Mouse (Mus musculus): ENCODE results near the gene Pkn3. TPM values are rescaled to one million over a fixed set of nuclear protein-coding genes. Genes with fewer than 3 reads are reported as not detected.
"Not testable (repeated sequence)": the region's sequence is repeated elsewhere in the genome, so short reads cannot be mapped to it uniquely, and the experiment has no call there.

The Pkn3 gene
- polyA plus RNA-seq, 1 experiment, result 7.8 TPM

DNA sequence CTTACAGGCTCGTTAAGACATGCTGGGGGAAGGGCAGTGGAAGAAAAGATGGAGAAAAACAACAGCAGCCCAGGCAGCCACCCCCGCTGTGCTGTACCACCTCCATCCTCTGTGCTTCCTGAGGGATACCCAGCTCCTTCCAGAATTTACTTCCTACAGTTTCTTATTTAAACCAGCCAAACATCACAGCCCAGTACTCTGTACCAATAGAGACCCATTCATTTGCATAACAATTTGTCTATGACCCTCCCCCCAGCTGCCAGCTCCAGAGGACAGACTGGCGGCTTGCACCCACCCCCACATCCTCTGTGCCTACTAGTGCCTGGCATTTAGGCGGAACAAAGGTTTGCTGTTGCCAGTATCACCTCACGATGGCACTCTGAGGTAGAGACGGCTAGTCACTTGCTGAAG lies 42.2 kb downstream of the Pkn3 start:
- Histone ChIP-seq H3K36me3 (ENCODE audit: control insufficient read depth, insufficient read depth, low read length) (no peaks in the 10 kb centered on the region), H3K4me1 (ENCODE audit: control insufficient read depth, insufficient read depth, insufficient read length, low read length) (peaks cover 5% of the 10 kb centered on the region; the same call in 1 of the 2 replicates), H3K4me3 (ENCODE audit: low read depth, low read length) (no peak overlapping the region), H3K27me3 (ENCODE audit: control insufficient read depth, insufficient read depth, low read length) (no peaks in the 10 kb centered on the region), H3K27ac (ENCODE audit: insufficient read depth, low read depth, low read length) (no peak overlapping the region)
- TF ChIP-seq CTCF (IDR thresholded peaks at IDR 0.05; ENCODE audit: extremely low read depth, insufficient read length, insufficient replicate concordance, low read depth, low read length) (no peak), POLR2A (IDR thresholded peaks at IDR 0.05; ENCODE audit: low read depth, low read length) (no peak)
- WGBS, result 70% methylated on average over 6 of the region's 6 CpGs

GRCm38 (mm10) chr2:30120269-30120668 lies 42.8 kb downstream of the Pkn3 start:
- 41% methylated on average over 4 of the region's 4 CpGs for WGBS
- Histone ChIP-seq H3K27ac (ENCODE audit: insufficient read depth, low read depth, low read length) (no peak overlapping the region), H3K36me3 (ENCODE audit: control insufficient read depth, insufficient read depth, low read length) (no peaks in the 10 kb centered on the region), H3K4me3 (ENCODE audit: low read depth, low read length) (no peak overlapping the region), H3K27me3 (ENCODE audit: control insufficient read depth, insufficient read depth, low read length) (no peaks in the 10 kb centered on the region), H3K4me1 (ENCODE audit: control insufficient read depth, insufficient read depth, insufficient read length, low read length) (peaks cover 5% of the 10 kb centered on the region; the same call in 1 of the 2 replicates)
- TF ChIP-seq POLR2A (IDR thresholded peaks at IDR 0.05; ENCODE audit: low read depth, low read length), result no peak
- TF ChIP-seq CTCF (IDR thresholded peaks at IDR 0.05; ENCODE audit: extremely low read depth, insufficient read length, insufficient replicate concordance, low read depth, low read length), result no peak

- Histone ChIP-seq H3K27ac (ENCODE audit: insufficient read depth, low read depth, low read length) (no peak overlapping the region), H3K4me1 (ENCODE audit: control insufficient read depth, insufficient read depth, insufficient read length, low read length) (peaks cover 5% of the 10 kb centered on the region; the same call in 1 of the 2 replicates), H3K36me3 (ENCODE audit: control insufficient read depth, insufficient read depth, low read length) (no peaks in the 10 kb centered on the region), H3K27me3 (ENCODE audit: control insufficient read depth, insufficient read depth, low read length) (no peaks in the 10 kb centered on the region), H3K4me3 (ENCODE audit: low read depth, low read length) (no peak overlapping the region)
- no peak for TF ChIP-seq CTCF (IDR thresholded peaks at IDR 0.05; ENCODE audit: extremely low read depth, insufficient read length, insufficient replicate concordance, low read depth, low read length)
- TF ChIP-seq POLR2A (IDR thresholded peaks at IDR 0.05; ENCODE audit: low read depth, low read length), result no peak
- 73% methylated on average over 5 of the region's 5 CpGs for WGBS
These were observed 45.3 kb downstream of the Pkn3 start for GRCm38 (mm10) chr2:30122766-30123165.

DNA sequence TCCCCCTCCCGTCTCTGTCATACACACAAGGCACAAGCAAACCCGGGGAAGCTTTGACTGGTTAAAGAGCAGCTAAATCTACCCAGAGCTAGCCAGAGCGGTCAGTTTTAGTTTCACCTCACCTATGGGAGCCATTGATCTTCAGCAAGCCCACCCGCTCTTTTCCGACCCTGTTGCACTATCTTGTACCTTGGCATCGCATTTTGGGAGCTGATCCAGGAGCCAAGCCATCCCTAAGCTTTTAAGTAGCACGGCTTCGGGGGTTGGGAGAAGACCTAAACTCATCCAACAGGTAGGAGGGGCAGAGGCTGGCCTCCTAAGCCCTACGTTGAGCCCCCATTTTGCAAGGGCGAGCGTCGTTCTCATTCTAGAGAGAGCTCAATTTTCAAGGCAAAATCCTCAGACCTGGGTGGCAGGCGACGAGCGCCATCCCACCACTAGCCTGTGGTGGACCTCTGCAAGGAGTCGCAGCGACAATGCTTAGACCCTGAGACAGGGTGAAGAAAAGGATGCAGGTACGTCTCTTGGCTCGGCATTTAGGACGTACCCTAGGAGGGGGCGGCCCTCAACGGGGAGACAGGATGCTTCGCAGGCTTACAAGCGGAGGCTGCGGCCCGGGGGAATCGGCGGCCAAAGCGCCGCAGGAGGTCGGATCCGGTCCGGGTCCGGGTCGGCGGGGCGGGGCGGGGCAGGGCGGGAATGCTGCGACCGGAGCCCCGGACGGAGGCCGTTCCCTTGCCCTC lies 46.4 kb downstream of the Pkn3 start:
- Histone ChIP-seq H3K4me1 (ENCODE audit: control insufficient read depth, insufficient read depth, insufficient read length, low read length) (peaks cover 5% of the 10 kb centered on the region; the same call in 1 of the 2 replicates), H3K4me3 (ENCODE audit: low read depth, low read length) (peak overlapping the region; percentile 76), H3K27me3 (ENCODE audit: control insufficient read depth, insufficient read depth, low read length) (no peaks in the 10 kb centered on the region), H3K36me3 (ENCODE audit: control insufficient read depth, insufficient read depth, low read length) (no peaks in the 10 kb centered on the region), H3K27ac (ENCODE audit: insufficient read depth, low read depth, low read length) (peak overlapping the region; percentile 53)
- no peak for TF ChIP-seq CTCF (IDR thresholded peaks at IDR 0.05; ENCODE audit: extremely low read depth, insufficient read length, insufficient replicate concordance, low read depth, low read length)
- TF ChIP-seq POLR2A (IDR thresholded peaks at IDR 0.05; ENCODE audit: low read depth, low read length), result no peak
- WGBS, result 1% methylated on average over 40 of the region's 44 CpGs

DNA sequence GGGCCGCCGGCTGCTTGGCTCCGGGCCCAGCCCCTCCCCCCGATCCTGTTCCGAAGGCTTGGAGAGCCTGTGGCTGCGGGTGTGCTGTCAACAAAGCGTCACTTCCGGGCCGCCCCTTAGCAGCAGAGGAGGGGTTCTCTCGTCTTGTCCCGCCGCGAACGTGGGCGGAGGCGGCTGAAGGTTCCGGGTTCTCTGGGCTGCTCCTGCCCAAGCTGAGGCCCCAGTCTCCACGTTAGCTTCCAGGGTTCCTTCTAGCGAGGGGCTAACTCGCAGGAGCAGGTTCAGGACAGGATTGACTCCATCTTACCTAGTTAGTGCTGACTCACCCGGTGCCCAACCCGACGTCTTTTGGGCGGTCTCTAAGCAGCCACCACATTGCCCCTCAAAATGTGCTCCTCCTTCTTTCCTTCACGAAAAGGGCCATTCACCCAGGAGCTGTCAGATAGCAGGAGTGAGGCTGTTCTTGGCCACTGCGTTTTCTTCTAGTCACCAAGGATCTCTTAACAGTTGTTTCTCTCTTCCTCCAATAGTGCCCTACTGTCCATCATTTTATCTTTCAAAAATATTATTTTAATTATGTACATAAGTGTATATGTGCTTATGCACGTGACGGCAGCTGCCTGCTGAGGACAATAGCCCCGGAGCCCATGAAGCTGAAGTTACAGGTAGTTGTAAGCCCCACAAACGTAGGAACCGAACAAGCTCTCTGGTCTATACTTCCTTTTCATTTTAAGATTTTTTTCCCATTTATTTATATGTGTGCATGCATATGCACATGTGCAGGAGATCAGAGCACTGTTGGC lies 47.2 kb downstream of the Pkn3 start, which contains the start of gene Zer1:
TSS of gene Zer1 (minus strand) at position 114 of the 803 bp plus-strand sequence.
- TF ChIP-seq CTCF (IDR thresholded peaks at IDR 0.05; ENCODE audit: extremely low read depth, insufficient read length, insufficient replicate concordance, low read depth, low read length) (no peak), POLR2A (IDR thresholded peaks at IDR 0.05; ENCODE audit: low read depth, low read length) (peak; percentile 73)
- WGBS, result 5% methylated on average over 31 of the region's 31 CpGs
- Histone ChIP-seq H3K4me1 (ENCODE audit: control insufficient read depth, insufficient read depth, insufficient read length, low read length) (peaks cover 5% of the 10 kb centered on the region; the same call in 1 of the 2 replicates), H3K4me3 (ENCODE audit: low read depth, low read length) (peak within 1 kb of the TSS; percentile 76), H3K27me3 (ENCODE audit: control insufficient read depth, insufficient read depth, low read length) (no peaks in the 10 kb centered on the region), H3K36me3 (ENCODE audit: control insufficient read depth, insufficient read depth, low read length) (no peaks in the 10 kb centered on the region), H3K27ac (ENCODE audit: insufficient read depth, low read depth, low read length) (peak within 1 kb of the TSS; percentile 85)

DNA sequence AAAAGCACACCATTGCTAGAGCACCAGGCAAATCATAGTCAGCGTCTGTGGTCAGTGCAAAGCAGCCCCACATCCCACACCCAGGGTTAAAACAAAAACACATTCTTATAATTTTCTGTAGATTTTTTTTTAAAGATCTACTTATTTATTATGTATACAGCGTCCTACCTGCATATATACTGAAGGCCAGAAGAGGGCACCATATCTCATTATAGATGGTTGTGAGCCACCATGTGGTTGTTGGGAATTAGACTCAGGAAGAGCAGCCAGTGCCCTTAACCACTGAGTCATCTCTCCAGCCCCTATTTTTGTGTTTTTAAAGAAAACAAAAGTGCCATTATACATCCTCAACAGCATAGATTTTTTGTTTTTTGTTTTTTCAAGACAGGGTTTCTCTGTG lies 51.3 kb downstream of the Pkn3 start:
- TF ChIP-seq POLR2A (IDR thresholded peaks at IDR 0.05; ENCODE audit: low read depth, low read length) (no peak), CTCF (IDR thresholded peaks at IDR 0.05; ENCODE audit: extremely low read depth, insufficient read length, insufficient replicate concordance, low read depth, low read length) (peak; percentile 22; the same call in 1 of the 2 replicates)
- Histone ChIP-seq H3K4me3 (ENCODE audit: low read depth, low read length) (no peak overlapping the region), H3K36me3 (ENCODE audit: control insufficient read depth, insufficient read depth, low read length) (no peaks in the 10 kb centered on the region), H3K4me1 (ENCODE audit: control insufficient read depth, insufficient read depth, insufficient read length, low read length) (peaks cover 8% of the 10 kb centered on the region; the same call in 1 of the 2 replicates), H3K27me3 (ENCODE audit: control insufficient read depth, insufficient read depth, low read length) (no peaks in the 10 kb centered on the region), H3K27ac (ENCODE audit: insufficient read depth, low read depth, low read length) (no peak overlapping the region)
- WGBS, result 30% methylated on average over 2 of the region's 2 CpGs

GRCm38 (mm10) chr2:30130156-30130555 lies 52.7 kb downstream of the Pkn3 start:
- H3K27me3 ChIP-seq (ENCODE audit: control insufficient read depth, insufficient read depth, low read length), result no peaks in the 10 kb centered on the region
- no peak overlapping the region for H3K4me3 ChIP-seq (ENCODE audit: low read depth, low read length)
- no peaks in the 10 kb centered on the region for H3K36me3 ChIP-seq (ENCODE audit: control insufficient read depth, insufficient read depth, low read length)
- 57% methylated on average over 4 of the region's 4 CpGs for WGBS
- TF ChIP-seq CTCF (IDR thresholded peaks at IDR 0.05; ENCODE audit: extremely low read depth, insufficient read length, insufficient replicate concordance, low read depth, low read length), result no peak
- no peak for TF ChIP-seq POLR2A (IDR thresholded peaks at IDR 0.05; ENCODE audit: low read depth, low read length)
- peaks cover 9% of the 10 kb centered on the region; the same call in 1 of the 2 replicates for H3K4me1 ChIP-seq (ENCODE audit: control insufficient read depth, insufficient read depth, insufficient read length, low read length)
- no peak overlapping the region for H3K27ac ChIP-seq (ENCODE audit: insufficient read depth, low read depth, low read length)

DNA sequence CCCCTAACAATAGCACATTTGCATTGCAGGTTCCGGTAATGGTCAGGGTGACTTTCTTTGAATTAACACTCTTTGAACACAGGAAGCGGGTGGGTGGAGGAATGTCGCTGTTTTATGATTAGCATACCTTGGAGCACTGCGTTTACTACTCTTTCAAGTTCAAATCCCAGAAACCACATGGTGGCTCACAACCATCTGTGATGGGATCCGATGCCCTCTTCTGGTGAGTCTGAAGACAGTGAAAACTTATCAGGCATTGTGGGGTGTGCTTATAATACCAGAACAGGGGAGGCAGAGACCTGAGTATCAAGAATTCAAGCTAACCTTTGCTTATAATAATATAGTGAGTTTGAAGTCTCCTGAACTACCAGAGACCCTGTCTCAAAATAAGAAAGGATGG lies 53.8 kb downstream of the Pkn3 start:
- not testable (repeated sequence) for H3K27me3 ChIP-seq (ENCODE audit: control insufficient read depth, insufficient read depth, low read length); H3K36me3 ChIP-seq (ENCODE audit: control insufficient read depth, insufficient read depth, low read length); H3K27ac ChIP-seq (ENCODE audit: insufficient read depth, low read depth, low read length); H3K4me3 ChIP-seq (ENCODE audit: low read depth, low read length)
- WGBS, result 61% methylated on average over 5 of the region's 5 CpGs
- H3K4me1 ChIP-seq (ENCODE audit: control insufficient read depth, insufficient read depth, insufficient read length, low read length), result peaks cover 13% of the 10 kb centered on the region; the same call in 1 of the 2 replicates
